Mouse (Mus musculus) Patski (cell line): ENCODE measurements around the gene Ash1l. TPM values are rescaled to one million over a fixed set of nuclear protein-coding genes. Genes with fewer than 3 reads are reported as not detected.
"Not testable (repeated sequence)": the region's sequence is repeated elsewhere in the genome, so short reads cannot be mapped to it uniquely, and the experiment has no call there.

Source experiments
- ATAC-seq: fragments of 100-300 bp; one replicate; pipeline ENCODE4 v1.8.0; 2021
- CTCF ChIA-PET: fragments of 350-600 bp; sonication (Branson Sonifier 250); formaldehyde crosslinking; loops from one replicate; lab custom pipeline; 2022; ENCODE audit warnings: inconsistent platforms; lab: Charles Lee
- POLR2A ChIA-PET: fragments of 350-600 bp; sonication (Branson Sonifier 250); formaldehyde crosslinking; loops from one replicate; lab custom pipeline; 2022; ENCODE audit warnings: antibody characterized with exemption, inconsistent platforms; lab: Charles Lee
- DNase-seq: peaks from one replicate; pipeline ENCODE4 v3.0.0-alpha.2; 2011; ENCODE audit warnings: low read depth, low spot score
- H3K27me3 ChIP-seq: fragments of 371-371 bp; one replicate; pipeline ENCODE4 v1.5.1; 2021
- CTCF ChIP-seq: fragments of 100-300 bp; IDR thresholded peaks from one replicate; pipeline ENCODE4 v1.5.1; 2021
- in situ Hi-C: fragments of 300-500 bp; cut with MboI; formaldehyde crosslinking; loops from 3 replicates; pipeline ENCODE4 v1.11.1; 2018; ENCODE audit warnings: low pct_unique_long_range_greater_than_20kb, mixed read lengths
- polyA plus RNA-seq: library from polyadenylated mRNA; unstranded; gene quantifications from one replicate; pipeline ENCODE4 v1.2.3, GENCODE M21; 2021

Ash1l gene
- polyA plus RNA-seq, 1 experiment from 2014 or later = 38.4 TPM

- ChIA-PET CTCF (interaction anchor here (1.0 kb wide), 2 partner anchors 13 to 14 kb away, joined by 3 read pairs; no protein-coding TSS in a partner anchor), POLR2A (interaction anchor here (0.6 kb wide), 1 partner anchor 13 kb away, joined by 3 read pairs; no protein-coding TSS in a partner anchor)
- ATAC-seq (no peak), DNase-seq (peak; percentile 13)
- in situ Hi-C loops = no loop called here
- no peaks in the 10 kb centered on the region for H3K27me3 ChIP-seq
- no peak for TF ChIP-seq CTCF
Observed at GRCm38 (mm10) chr3:88951327-88951800, 942 bp downstream of the Ash1l start.

- no peak for DNase-seq
- TF ChIP-seq CTCF = no peak
- in situ Hi-C loops = no loop called here
- CTCF ChIA-PET = no interaction called here
- no peaks in the 10 kb centered on the region for H3K27me3 ChIP-seq
- POLR2A ChIA-PET = interaction anchor here (0.8 kb wide), 1 partner anchor 19 kb away, joined by 6 read pairs; no protein-coding TSS in a partner anchor
- no peak for ATAC-seq
Observed at GRCm38 (mm10) chr3:88953246-88953645, 2.8 kb downstream of the Ash1l start.

- CTCF ChIA-PET = no interaction called here
- DNase-seq (no peak), ATAC-seq (no peak)
- POLR2A ChIA-PET = interaction anchor here (0.8 kb wide), 1 partner anchor 18 kb away, joined by 6 read pairs; no protein-coding TSS in a partner anchor
- in situ Hi-C loops = no loop called here
- no peak for TF ChIP-seq CTCF
- no peaks in the 10 kb centered on the region for H3K27me3 ChIP-seq
Observed at GRCm38 (mm10) chr3:88953736-88954135, 3.3 kb downstream of the Ash1l start.

GRCm38 (mm10) chr3:88963211-88963610 is 12.8 kb downstream of the Ash1l start:
- H3K27me3 ChIP-seq, DNase-seq, ATAC-seq, in situ Hi-C loops, POLR2A ChIA-PET: not testable (repeated sequence)
- CTCF ChIA-PET = interaction anchor here (1.3 to 2.1 kb wide), 2 partner anchors 11 to 37 kb away, joined by 3 to 6 read pairs; no protein-coding TSS in a partner anchor

GRCm38 (mm10) chr3:88975012-88975411 is 24.6 kb downstream of the Ash1l start:
- no peaks in the 10 kb centered on the region for H3K27me3 ChIP-seq
- no peak for TF ChIP-seq CTCF
- ChIA-PET POLR2A (interaction anchor here (0.7 kb wide), 1 partner anchor 65 kb away, joined by 4 read pairs; no protein-coding TSS in a partner anchor), CTCF (interaction anchor here (2.4 kb wide), 1 partner anchor 11 kb away, joined by 6 read pairs; no protein-coding TSS in a partner anchor)
- in situ Hi-C loops = no loop called here
- DNase-seq (no peak), ATAC-seq (no peak)

GRCm38 (mm10) chr3:88981206-88982010 is 31.0 kb downstream of the Ash1l start:
- H3K27me3 ChIP-seq = no peaks in the 10 kb centered on the region
- no peak for ATAC-seq
- no peak for TF ChIP-seq CTCF
- in situ Hi-C loops = no loop called here
- no peak for DNase-seq
- CTCF ChIA-PET = interaction anchor here (0.8 to 1.6 kb wide), 6 partner anchors 8 to 42 kb away, joined by 3 to 6 read pairs (median 4); no protein-coding TSS in a partner anchor
- POLR2A ChIA-PET = interaction anchor here (1.1 kb wide), 1 partner anchor 8 kb away, joined by 3 read pairs; no protein-coding TSS in a partner anchor

GRCm38 (mm10) chr3:88983921-88984381 is 33.5 kb downstream of the Ash1l start:
- in situ Hi-C loops = no loop called here
- DNase-seq = peak; percentile 79

GRCm38 (mm10) chr3:88992793-88993192 is 42.4 kb downstream of the Ash1l start:
- DNase-seq (no peak), ATAC-seq (no peak)
- no peak for TF ChIP-seq CTCF
- ChIA-PET POLR2A (no interaction called here), CTCF (interaction anchor here (1.0 to 1.8 kb wide), 6 partner anchors 10 to 62 kb away, joined by 3 to 6 read pairs (median 3); no protein-coding TSS in a partner anchor)
- in situ Hi-C loops = no loop called here
- H3K27me3 ChIP-seq = no peaks in the 10 kb centered on the region

More at GRCm38 (mm10) chr3:88983921-88984381, 33.5 kb downstream of the Ash1l start:
- H3K27me3 ChIP-seq = no peaks in the 10 kb centered on the region
- ChIA-PET POLR2A (interaction anchor here (1.2 kb wide), 1 partner anchor 10 kb away, joined by 3 read pairs; no protein-coding TSS in a partner anchor), CTCF (interaction anchor here (0.8 to 1.7 kb wide), 4 partner anchors 12 to 44 kb away, joined by 3 to 6 read pairs (median 3); no protein-coding TSS in a partner anchor)
- ATAC-seq = peak; percentile 99
- no peak for TF ChIP-seq CTCF

GRCm38 (mm10) chr3:89001536-89001935 is 51.1 kb downstream of the Ash1l start:
- H3K27me3 ChIP-seq = no peaks in the 10 kb centered on the region
- in situ Hi-C loops = no loop called here
- TF ChIP-seq CTCF = no peak
- ATAC-seq (no peak), DNase-seq (no peak)
- ChIA-PET CTCF (no interaction called here), POLR2A (no interaction called here)

- POLR2A ChIA-PET, DNase-seq, H3K27me3 ChIP-seq, ATAC-seq: not testable (repeated sequence)
- peak; percentile 77 for TF ChIP-seq CTCF
- in situ Hi-C loops = loop anchor here (25.0 kb wide), 1 partner anchor 1006 kb away; no protein-coding TSS in a partner anchor
- CTCF ChIA-PET = interaction anchor here (0.8 to 2.3 kb wide), 6 partner anchors 11 to 114 kb away, joined by 3 to 6 read pairs (median 4); no protein-coding TSS in a partner anchor
Observed at GRCm38 (mm10) chr3:89030896-89031295, 80.5 kb downstream of the Ash1l start.
